Mouse (Mus musculus): ENCODE data around the gene Rhobtb3.

DNA sequence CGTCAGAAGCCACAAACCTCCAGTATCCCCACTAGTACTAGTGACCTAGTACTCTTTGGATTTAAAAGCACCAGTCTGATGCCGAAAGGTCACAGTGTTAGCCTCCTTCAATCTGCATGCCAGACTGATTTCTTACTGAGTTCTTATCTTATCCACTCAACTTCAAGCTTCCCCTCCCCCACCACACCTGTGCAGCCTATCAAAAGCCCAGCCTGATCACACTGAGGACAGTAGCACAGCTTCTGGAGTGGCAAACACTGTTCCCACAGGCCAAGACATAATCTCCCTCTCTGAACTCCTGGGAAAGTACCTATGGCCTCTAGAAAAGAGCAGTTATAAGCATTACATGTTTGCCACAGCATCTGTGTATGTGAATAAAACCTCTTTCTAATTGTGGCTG is 35.5 kb downstream of the Rhobtb3 start:
- TF ChIP-seq CTCF (IDR thresholded peaks at IDR 0.05; ENCODE audit: insufficient read depth, low read depth, low read length) (no peak), POLR2A (IDR thresholded peaks at IDR 0.05; ENCODE audit: insufficient read depth, low read depth, low read length) (no peak)

All from olfactory bulb, adult 2 months (tissue).